Mouse (Mus musculus): ENCODE measurements at regions not wholly inside any gene's neighbourhood (a gene's known extent, or its start where the extent isn't known, plus 50 kb on each side); places are given as distances from the start of the nearest gene placed in this dataset.

GRCm38 (mm10) chr5:18083789-18084188, 121.4 kb downstream of the Gnat3 start:
- TF ChIP-seq ZC3H11A (IDR thresholded peaks at IDR 0.05; ENCODE audit: low read depth, low read length): no peak
- TF ChIP-seq KAT2A (conservative IDR thresholded peaks at IDR 0.05; ENCODE audit: low read depth, low read length): no peak
- TF ChIP-seq NELFE (IDR thresholded peaks at IDR 0.05; ENCODE audit: low read depth, low read length): no peak
- TF ChIP-seq TAL1 (IDR thresholded peaks at IDR 0.05; ENCODE audit: low read length): no peak
- TF ChIP-seq CTCF (IDR thresholded peaks at IDR 0.05 in 2 of 3, conservative IDR thresholded peaks at IDR 0.05 in 1 of 3; ENCODE audit: control insufficient read depth in 1 of 3, insufficient read depth in 1 of 3, low read depth in 2 of 3, low read length in 3 of 3, poor library complexity in 1 of 3, severe bottlenecking in 1 of 3): no peak
- TF ChIP-seq EP300 (IDR thresholded peaks at IDR 0.05; ENCODE audit: low read depth in 1 of 2, low read length in 2 of 2): no peak
- no peak for TF ChIP-seq USF1 (IDR thresholded peaks at IDR 0.05; ENCODE audit: low read depth, low read length)
- no peak for TF ChIP-seq GATA1 (IDR thresholded peaks at IDR 0.05; ENCODE audit: low read depth, low read length)
- no peak for TF ChIP-seq SMC3 (IDR thresholded peaks at IDR 0.05; ENCODE audit: low read depth, low read length)
- TF ChIP-seq MXI1 (IDR thresholded peaks at IDR 0.05; ENCODE audit: low read depth, low read length): no peak
